Mouse (Mus musculus) small intestine, adult 2 months (tissue): ENCODE results near the gene Lgr4.

Source experiments
- CTCF ChIP-seq: fragments of 200-500 bp; IDR thresholded peaks from 2 replicates; pipeline ENCODE4 v1.5.1; 2012; ENCODE audit warnings: low read depth, mild to moderate bottlenecking, control low read depth, inconsistent platforms, low read length, moderate library complexity, mixed read lengths; ENCODE audit not compliant: insufficient replicate concordance, insufficient read length; ENCODE audit errors: extremely low read depth
- POLR2A ChIP-seq: fragments of 200-500 bp; IDR thresholded peaks from 2 replicates; pipeline ENCODE4 v1.6.1; 2012; ENCODE audit warnings: low read depth, mild to moderate bottlenecking, control low read depth, inconsistent platforms, low read length, moderate library complexity

- TF ChIP-seq CTCF: no peak
- TF ChIP-seq POLR2A: no peak
Measured at GRCm38 (mm10) chr2:109966863-109967262, 49.4 kb downstream of the Lgr4 start.
